Mouse (Mus musculus) forebrain, embryonic 12.5 days (tissue): ENCODE measurements around the gene H2-K1. TPM values are rescaled to one million over a fixed set of nuclear protein-coding genes. Genes with fewer than 3 reads are reported as not detected.
"Not testable (repeated sequence)": the region's sequence is repeated elsewhere in the genome, so short reads cannot be mapped to it uniquely, and the experiment has no call there.

ENCODE experiments used
- ATAC-seq: fragments of 200-750 bp; cut with Nextera tagmentation; 2 replicates; pipeline ENCODE4 v1.8.0; 2017; ENCODE audit warnings: moderate TSS enrichment; ENCODE audit not compliant: low FRiP score
- H3K27ac ChIP-seq: fragments of 300-500 bp; sonication (generic); 2 replicates; pipeline ENCODE4 v1.5.1; 2016; ENCODE audit warnings: mild to moderate bottlenecking
- H3K27me3 ChIP-seq: fragments of 300-500 bp; sonication (generic); 2 replicates; pipeline ENCODE4 v1.6.1; 2016; ENCODE audit warnings: mild to moderate bottlenecking
- H3K36me3 ChIP-seq: fragments of 300-500 bp; sonication (generic); replicated peaks from 2 replicates; pipeline ENCODE4 v1.6.1; 2016; ENCODE audit warnings: mild to moderate bottlenecking
- H3K4me1 ChIP-seq: fragments of 300-500 bp; sonication (generic); 2 replicates; pipeline ENCODE4 v1.6.1; 2016
- H3K4me2 ChIP-seq: fragments of 300-500 bp; sonication (generic); 2 replicates; pipeline ENCODE4 v1.6.1; 2016; ENCODE audit warnings: mild to moderate bottlenecking, moderate library complexity
- H3K4me3 ChIP-seq: fragments of 300-500 bp; sonication (generic); replicated peaks from 2 replicates; pipeline ENCODE4 v1.5.1; 2016; ENCODE audit warnings: mild to moderate bottlenecking
- H3K9ac ChIP-seq: fragments of 300-500 bp; sonication (generic); 2 replicates; pipeline ENCODE4 v1.6.1; 2016; ENCODE audit warnings: mild to moderate bottlenecking
- H3K9me3 ChIP-seq: fragments of 300-500 bp; sonication (generic); 2 replicates; pipeline ENCODE4 v1.6.1; 2016
- WGBS: fragments of 180-500 bp; shearing (Covaris S2); methylation state at CpG from one replicate; pipeline ENCODE4 v1.1.7; 2016; 5-methylcytosine and 5-hydroxymethylcytosine counted together
- polyA plus RNA-seq: library from polyadenylated mRNA; unstranded; fragments of >200 nt; fragmentation: Nextera tagmentation; extraction: Ambion mirVana; gene quantifications from 2 replicates; pipeline ENCODE4 v1.2.1, GENCODE M21; 2016

H2-K1 gene
- polyA plus RNA-seq, 1 experiment from 2014 or later = 28.2 TPM

DNA sequence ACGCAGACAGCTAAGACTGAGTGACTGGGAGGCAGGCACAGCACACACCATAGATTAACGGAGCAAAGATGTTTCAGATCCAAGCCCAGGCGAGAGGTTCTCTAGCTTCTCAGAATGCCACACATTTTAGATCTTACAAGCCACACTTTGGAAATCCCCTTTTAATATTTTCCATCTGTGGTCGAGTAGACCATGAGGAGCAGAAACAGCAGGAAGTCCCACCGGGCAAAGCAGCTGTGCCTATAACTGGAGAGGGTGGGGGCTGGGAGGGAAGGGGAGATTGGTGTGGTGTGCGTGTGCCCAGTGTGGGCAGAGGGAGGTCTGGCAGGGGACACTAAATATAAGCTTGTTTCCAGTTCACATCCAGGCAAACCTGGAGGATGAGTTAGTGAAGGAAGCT lies 42.7 kb downstream of the H2-K1 start:
- H3K4me1 ChIP-seq = peaks cover 30% of the 10 kb centered on the region
- H3K27ac ChIP-seq = no peak overlapping the region
- H3K9me3 ChIP-seq = no peaks in the 10 kb centered on the region
- H3K4me2 ChIP-seq = no peak overlapping the region
- H3K9ac ChIP-seq = 0 out of 2 replicates have a peak overlapping the region, but pooled peaks have one; percentile 7
- ATAC-seq = no peak
- H3K4me3 ChIP-seq = no peak overlapping the region
- 80% methylated on average over 6 of the region's 6 CpGs for WGBS
- H3K27me3 ChIP-seq = no peaks in the 10 kb centered on the region
- peaks cover 64% of the 10 kb centered on the region for H3K36me3 ChIP-seq

DNA sequence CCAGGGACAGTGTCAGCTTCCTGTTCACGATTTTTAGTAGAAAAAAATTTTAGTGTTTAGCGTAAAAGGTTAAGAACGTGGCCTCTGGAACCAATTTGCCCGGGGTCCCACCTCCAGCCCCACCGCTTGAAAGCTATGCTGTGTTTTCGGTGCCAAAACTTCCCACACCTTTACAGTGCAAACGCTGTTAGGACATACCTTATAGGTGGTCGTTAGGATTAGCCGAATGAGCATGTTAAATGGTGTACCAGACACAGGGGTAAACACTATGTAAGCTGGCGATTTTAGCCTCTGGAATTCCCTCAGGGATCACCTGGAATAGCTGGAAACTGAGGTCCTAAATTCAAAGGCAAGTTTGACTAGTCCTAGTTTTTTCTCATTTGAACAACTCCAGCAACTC lies 43.8 kb downstream of the H2-K1 start:
- peaks cover 63% of the 10 kb centered on the region for H3K36me3 ChIP-seq
- H3K4me3 ChIP-seq = peak overlapping the region; percentile 65
- H3K4me1 ChIP-seq = peaks cover 42% of the 10 kb centered on the region
- H3K9ac ChIP-seq = peak overlapping the region; percentile 56
- no peaks in the 10 kb centered on the region for H3K27me3 ChIP-seq
- peak overlapping the region; percentile 79 for H3K4me2 ChIP-seq
- H3K27ac ChIP-seq = peak overlapping the region; percentile 87
- no peaks in the 10 kb centered on the region for H3K9me3 ChIP-seq
- no peak for ATAC-seq
- 7% methylated on average over 10 of the region's 10 CpGs for WGBS

DNA sequence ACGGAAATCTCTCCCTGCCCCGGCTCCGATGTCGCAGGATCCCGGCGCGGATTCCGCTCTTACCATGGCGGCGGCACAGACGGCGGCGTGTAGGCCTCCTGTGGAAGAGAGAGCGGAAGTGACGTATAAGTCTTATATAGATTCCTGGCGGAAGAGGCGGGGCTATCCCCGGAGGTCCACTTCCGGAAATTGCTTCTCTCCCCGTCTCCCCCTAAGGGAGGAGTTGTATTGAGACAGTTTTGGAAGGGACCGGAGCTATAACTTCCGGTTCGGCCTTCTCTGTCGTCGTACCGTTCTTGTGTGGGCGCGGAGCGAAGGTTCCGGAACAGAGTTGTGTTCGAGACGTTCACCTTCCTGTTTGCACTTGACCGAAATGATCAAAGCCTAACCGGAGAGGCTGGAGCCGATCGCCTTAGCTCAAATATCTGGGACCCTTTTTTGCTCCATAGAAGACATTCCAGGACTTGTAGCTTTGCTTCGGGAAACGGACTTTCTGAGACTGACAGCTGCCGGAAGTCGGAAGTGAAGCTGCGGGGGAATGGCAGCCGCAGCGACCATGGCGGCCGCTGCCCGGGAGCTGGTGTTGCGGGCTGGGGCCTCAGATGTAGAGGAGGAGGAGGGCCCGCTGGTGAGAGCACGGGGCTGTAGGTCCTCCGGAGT lies 44.5 kb downstream of the H2-K1 start, which contains the start of the genes Vps52 and Rps18:
Vps52 (plus strand) TSS at position 258 of the 660 bp plus-strand sequence.
Rps18 (minus strand) TSS at position 447 of the 660 bp plus-strand sequence.
- Histone ChIP-seq H3K9ac (peak within 1 kb of the TSS; percentile 84), H3K36me3 (peaks cover 56% of the 10 kb centered on the region), H3K27ac (peak within 1 kb of the TSS; percentile 89), H3K9me3 (no peaks in the 10 kb centered on the region), H3K27me3 (no peaks in the 10 kb centered on the region), H3K4me3 (peak within 1 kb of the TSS; percentile 65), H3K4me1 (peaks cover 48% of the 10 kb centered on the region), H3K4me2 (peak within 1 kb of the TSS; percentile 98)
- WGBS = under 1% methylated on average over 50 of the region's 50 CpGs
- ATAC-seq = peak; percentile 90

DNA sequence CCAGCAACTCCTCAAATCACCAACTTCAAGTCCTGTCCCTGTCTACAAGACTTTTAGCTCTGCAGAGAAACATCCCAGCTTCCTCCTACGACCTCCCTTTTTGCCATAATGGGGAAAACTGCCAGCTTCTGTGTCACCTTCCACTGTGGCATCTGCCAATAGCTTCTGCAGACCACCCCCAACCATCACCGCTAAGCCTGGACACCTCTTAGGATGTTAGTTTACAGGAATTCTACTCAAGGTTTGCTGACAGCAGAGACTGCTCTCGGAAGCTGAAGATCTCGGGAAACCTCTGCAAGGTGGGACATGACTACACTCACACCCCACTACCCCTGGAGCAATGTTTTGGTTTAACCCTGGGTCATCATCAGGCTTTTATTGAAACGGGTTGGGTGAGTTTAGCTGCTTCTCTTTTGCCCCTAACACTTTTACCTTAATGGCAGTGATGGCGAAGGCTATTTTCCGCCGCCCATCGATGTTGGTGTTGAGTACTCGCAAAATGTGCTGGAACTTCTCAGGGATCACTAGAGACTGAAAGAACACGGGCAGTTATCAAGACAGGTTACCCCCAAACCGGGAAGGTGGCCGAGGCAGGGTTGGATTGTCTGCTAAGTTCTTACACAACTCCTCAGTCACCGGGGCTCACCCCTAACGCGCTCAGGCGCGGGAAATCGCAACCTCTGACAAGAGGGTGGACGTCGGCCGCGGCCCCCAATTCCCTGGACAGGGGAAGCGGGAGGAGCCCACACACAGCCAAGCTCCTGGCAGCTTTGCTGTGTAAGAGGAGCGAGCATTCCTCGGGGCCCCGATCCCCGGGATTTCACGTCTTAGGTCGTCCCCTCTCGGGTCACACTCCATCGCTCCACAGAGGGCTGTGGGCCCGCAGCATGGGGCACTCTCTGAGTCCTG lies 45.2 kb downstream of the H2-K1 start:
- peak overlapping the region; percentile 84 for H3K9ac ChIP-seq
- peaks cover 56% of the 10 kb centered on the region for H3K4me1 ChIP-seq
- no peaks in the 10 kb centered on the region for H3K27me3 ChIP-seq
- H3K36me3 ChIP-seq = peaks cover 54% of the 10 kb centered on the region
- H3K27ac ChIP-seq = peak overlapping the region; percentile 89
- WGBS = 1% methylated on average over 33 of the region's 33 CpGs
- no peaks in the 10 kb centered on the region for H3K9me3 ChIP-seq
- peak overlapping the region; percentile 98 for H3K4me2 ChIP-seq
- no peak; the same call in 1 of the 2 replicates for ATAC-seq
- peak overlapping the region; percentile 65 for H3K4me3 ChIP-seq

DNA sequence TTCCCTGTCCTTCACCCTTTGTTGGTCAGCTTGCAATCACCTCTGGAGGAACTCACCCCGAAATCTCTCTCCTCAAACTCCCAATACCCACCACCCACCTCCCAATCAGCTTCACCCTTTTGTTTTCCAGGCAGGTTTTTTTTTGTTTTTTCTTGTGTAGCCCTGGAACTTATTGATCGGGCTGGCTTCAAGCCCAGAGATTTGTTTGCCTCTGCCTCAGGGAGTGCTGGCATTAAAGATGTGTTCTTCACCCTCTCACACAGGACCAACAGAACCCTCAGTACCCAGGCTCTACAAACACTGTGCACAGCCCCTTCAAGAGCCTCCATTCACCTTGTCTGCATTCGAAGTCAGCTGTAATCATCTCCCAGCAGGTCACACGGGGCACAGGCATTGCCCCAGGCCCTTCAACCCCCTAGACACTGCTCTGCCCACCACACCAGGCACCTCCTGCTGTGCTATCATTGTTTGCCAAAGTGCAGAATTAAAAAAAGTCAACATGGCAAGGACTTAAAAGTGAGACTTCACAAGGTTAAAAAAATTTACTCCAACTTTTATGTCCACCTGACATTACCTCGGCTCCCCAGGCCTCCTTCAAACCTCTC lies 46.1 kb downstream of the H2-K1 start:
- H3K27me3 ChIP-seq = no peaks in the 10 kb centered on the region
- H3K9me3 ChIP-seq = no peaks in the 10 kb centered on the region
- H3K4me1 ChIP-seq = peaks cover 64% of the 10 kb centered on the region
- no peak for ATAC-seq
- H3K27ac ChIP-seq = peak overlapping the region; percentile 89
- H3K9ac ChIP-seq = peak overlapping the region; percentile 84
- H3K36me3 ChIP-seq = peaks cover 54% of the 10 kb centered on the region
- 39% methylated on average over 5 of the region's 5 CpGs for WGBS
- peak overlapping the region; percentile 65 for H3K4me3 ChIP-seq
- H3K4me2 ChIP-seq = peak overlapping the region; percentile 98

DNA sequence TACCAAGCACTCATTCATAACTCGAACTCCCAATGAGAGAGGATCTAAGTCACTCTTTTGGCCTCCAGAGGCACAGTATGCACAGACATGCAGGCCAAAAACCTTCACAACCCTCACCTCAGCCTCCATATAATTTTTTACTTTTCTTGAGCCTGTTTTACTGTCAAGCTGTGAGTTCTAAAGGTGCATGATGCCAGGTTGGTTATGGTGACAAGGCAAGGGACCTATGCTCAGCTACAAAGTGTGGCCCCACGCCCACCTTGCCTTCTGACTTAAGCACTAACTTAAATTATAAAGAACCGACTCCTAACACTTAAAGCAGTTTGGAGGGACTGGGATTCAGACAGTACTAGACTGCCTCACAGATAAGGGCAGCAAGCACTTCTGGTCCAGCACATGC lies 46.8 kb downstream of the H2-K1 start:
- no peaks in the 10 kb centered on the region for H3K27me3 ChIP-seq
- no peak for ATAC-seq

DNA sequence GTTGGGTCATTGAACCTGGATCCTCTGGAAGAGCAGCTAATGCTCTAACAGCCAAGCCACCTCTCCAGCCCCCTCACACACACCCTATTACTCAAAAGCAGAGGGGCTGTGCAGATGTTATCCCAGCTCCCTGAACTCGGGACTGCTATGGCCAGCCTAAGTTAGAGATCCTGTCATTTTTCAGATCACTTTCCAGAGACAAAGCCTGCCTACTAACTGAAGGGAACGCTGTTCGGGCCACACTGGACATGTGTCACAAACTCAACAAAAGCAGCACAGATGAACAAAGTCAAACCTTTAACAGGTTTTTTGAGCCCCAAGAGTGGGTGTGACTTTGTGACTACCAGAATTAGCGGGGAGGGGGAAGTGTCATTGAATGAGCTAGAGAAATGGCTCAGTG lies 47.3 kb downstream of the H2-K1 start:
- H3K4me3 ChIP-seq = peak overlapping the region; percentile 11; the same call in 1 of the 2 replicates

More for the DNA sequence above, 46.8 kb downstream of the H2-K1 start:
- H3K4me2 ChIP-seq = peak overlapping the region; percentile 98; the same call in 1 of the 2 replicates
- peaks cover 66% of the 10 kb centered on the region for H3K4me1 ChIP-seq
- H3K27ac ChIP-seq = 0 out of 2 replicates have a peak overlapping the region, but pooled peaks have one; percentile 26
- 87% methylated on average over 3 of the region's 3 CpGs for WGBS
- peak overlapping the region; percentile 33; the same call in 1 of the 2 replicates for H3K9ac ChIP-seq
- peaks cover 54% of the 10 kb centered on the region for H3K36me3 ChIP-seq
- peak overlapping the region; percentile 11; the same call in 1 of the 2 replicates for H3K4me3 ChIP-seq
- no peaks in the 10 kb centered on the region for H3K9me3 ChIP-seq

DNA sequence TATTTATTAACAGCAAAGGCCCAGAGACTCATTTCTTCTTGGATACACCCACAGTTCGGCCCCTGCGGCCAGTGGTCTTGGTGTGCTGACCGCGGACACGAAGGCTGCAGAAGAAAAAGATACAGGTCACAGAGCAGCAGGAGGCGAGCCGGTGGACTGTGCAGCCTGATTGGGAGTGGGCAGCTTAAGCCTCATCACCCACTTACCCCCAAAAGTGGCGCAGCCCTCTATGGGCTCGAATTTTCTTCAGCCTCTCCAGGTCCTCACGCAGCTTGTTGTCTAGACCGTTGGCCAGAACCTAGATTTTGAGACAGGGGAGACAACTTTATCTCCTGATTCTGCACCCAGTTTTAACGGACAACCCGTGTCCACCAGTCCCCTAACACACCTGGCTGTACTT lies 48.1 kb downstream of the H2-K1 start:
- 77% methylated on average over 13 of the region's 13 CpGs for WGBS
- Histone ChIP-seq H3K4me2 (peak overlapping the region; percentile 77), H3K27ac (peak overlapping the region; percentile 87; the same call in 1 of the 2 replicates), H3K4me3 (peak overlapping the region; percentile 48; the same call in 1 of the 2 replicates), H3K36me3 (peaks cover 58% of the 10 kb centered on the region), H3K9ac (peak overlapping the region; percentile 68), H3K4me1 (peaks cover 66% of the 10 kb centered on the region)
- H3K27me3 ChIP-seq, ATAC-seq, H3K9me3 ChIP-seq: not testable (repeated sequence)

More for the DNA sequence above, 47.3 kb downstream of the H2-K1 start:
- H3K27me3 ChIP-seq = no peaks in the 10 kb centered on the region
- 84% methylated on average over 4 of the region's 4 CpGs for WGBS
- 0 out of 2 replicates have a peak overlapping the region, but pooled peaks have one; percentile 26 for H3K27ac ChIP-seq
- no peaks in the 10 kb centered on the region for H3K9me3 ChIP-seq
- 0 out of 2 replicates have a peak overlapping the region, but pooled peaks have one; percentile 98 for H3K4me2 ChIP-seq
- ATAC-seq = no peak
- H3K36me3 ChIP-seq = peaks cover 54% of the 10 kb centered on the region
- H3K4me1 ChIP-seq = peaks cover 66% of the 10 kb centered on the region
- peak overlapping the region; percentile 33 for H3K9ac ChIP-seq

DNA sequence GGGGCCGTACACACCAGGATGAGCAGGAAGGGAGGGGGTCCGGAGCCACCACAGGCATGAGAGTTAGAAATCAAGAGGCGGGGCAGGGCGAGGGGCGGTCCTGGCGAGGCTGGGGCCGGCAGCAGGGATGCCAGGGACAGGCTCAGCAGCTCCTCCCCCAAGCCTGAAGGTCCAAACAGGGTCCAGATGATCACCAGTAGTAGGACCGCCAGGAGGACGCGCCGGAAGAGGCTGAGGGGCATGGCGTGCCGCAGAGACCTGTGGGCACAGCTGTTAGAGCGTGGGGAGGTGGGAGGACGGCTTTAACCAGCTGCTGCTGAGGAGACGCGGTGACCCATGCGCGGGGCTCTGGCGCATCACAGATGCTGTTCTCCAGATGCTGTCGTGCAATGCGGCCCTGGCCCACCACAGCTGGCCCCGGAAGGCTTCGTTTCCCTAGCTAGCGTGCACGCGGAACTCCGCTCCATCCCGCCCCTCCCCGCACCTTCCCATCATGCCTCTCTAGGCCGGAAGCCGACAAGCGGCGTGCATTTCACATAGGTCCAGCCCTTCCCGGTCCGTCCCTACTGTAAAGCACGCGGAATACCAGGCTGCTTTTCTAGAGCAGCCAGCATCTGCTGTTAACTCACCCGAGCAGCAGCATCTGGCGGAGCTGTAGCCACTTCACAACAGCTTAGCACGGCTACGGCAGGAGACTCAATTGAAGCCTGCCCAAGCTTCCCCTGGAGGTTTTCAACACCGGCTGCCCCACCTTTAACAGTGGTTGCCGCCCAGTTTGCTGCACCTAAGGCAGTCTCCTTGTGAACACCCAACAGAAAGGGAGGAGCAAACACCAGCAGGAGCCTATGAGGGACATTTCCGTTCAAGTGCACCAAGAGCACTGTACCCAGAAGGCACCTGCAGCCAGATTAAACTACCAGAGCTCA lies 48.9 kb downstream of the H2-K1 start, which contains the start of gene B3galt4:
B3galt4 (minus strand) TSS at position 468 of the 926 bp plus-strand sequence.
- Histone ChIP-seq H3K36me3 (peaks cover 63% of the 10 kb centered on the region), H3K4me3 (peak within 1 kb of the TSS; percentile 48), H3K27me3 (no peaks in the 10 kb centered on the region), H3K4me1 (peaks cover 60% of the 10 kb centered on the region), H3K9ac (peak within 1 kb of the TSS; percentile 68), H3K4me2 (peak within 1 kb of the TSS; percentile 77), H3K9me3 (no peaks in the 10 kb centered on the region), H3K27ac (peak within 1 kb of the TSS; percentile 87)
- WGBS = 1% methylated on average over 45 of the region's 45 CpGs
- peak; percentile 73 for ATAC-seq

DNA sequence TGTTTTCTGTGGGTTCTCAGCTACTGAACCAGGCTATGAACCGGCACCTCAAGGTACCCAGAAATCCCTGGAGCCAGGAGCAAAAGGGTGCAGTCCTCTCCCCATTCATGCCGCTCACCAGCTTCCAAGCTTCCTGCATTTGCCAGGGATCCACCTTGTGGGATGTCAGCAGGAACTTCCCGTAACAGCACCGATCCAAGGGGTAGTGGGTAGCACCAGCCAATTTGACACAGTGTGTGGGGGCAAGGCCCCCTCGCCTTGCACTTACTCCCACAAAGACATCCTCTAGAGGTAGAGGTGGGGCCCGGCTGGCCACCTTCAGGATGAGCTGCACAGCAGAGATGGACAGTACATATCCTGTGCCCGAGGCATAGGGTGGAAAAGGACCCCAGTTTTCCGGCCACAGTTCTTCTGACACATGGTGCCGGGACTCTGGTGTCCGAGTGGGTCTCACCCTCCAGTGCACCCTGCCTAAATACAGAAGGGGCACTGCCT lies 50.0 kb downstream of the H2-K1 start:
- Histone ChIP-seq H3K9ac (peak overlapping the region; percentile 68), H3K27ac (peak overlapping the region; percentile 8; the same call in 1 of the 2 replicates), H3K27me3 (no peaks in the 10 kb centered on the region), H3K9me3 (no peaks in the 10 kb centered on the region), H3K4me3 (peak overlapping the region; percentile 48), H3K4me1 (peaks cover 60% of the 10 kb centered on the region), H3K4me2 (peak overlapping the region; percentile 77), H3K36me3 (peaks cover 68% of the 10 kb centered on the region)
- ATAC-seq = no peak
- 76% methylated on average over 10 of the region's 10 CpGs for WGBS
